Mouse (Mus musculus) lung, embryonic 14.5 days (tissue): ENCODE data around the gene Vdr. TPM values are rescaled to one million over a fixed set of nuclear protein-coding genes. Genes with fewer than 3 reads are reported as not detected.

ENCODE experiments used
- ATAC-seq: fragments of 200-750 bp; cut with Nextera tagmentation; 2 replicates; pipeline ENCODE4 v1.8.0; 2017; ENCODE audit warnings: mild to moderate bottlenecking, moderate TSS enrichment, moderate library complexity; ENCODE audit not compliant: insufficient read depth
- DNase-seq: peaks from one replicate; pipeline ENCODE4 v3.0.0-alpha.2; 2015
- H3K27ac ChIP-seq: fragments of 300-500 bp; sonication (generic); 2 replicates; pipeline ENCODE4 v1.5.1; 2014; ENCODE audit warnings: low read depth, mild to moderate bottlenecking, moderate library complexity
- H3K27me3 ChIP-seq: fragments of 300-500 bp; sonication (generic); 2 replicates; pipeline ENCODE4 v1.6.1; 2014; ENCODE audit warnings: low read length, control low read depth; ENCODE audit not compliant: insufficient read depth
- H3K36me3 ChIP-seq: fragments of 300-500 bp; sonication (generic); 2 replicates; pipeline ENCODE4 v1.6.1; 2014; ENCODE audit warnings: control low read depth; ENCODE audit not compliant: insufficient read depth
- H3K4me1 ChIP-seq: fragments of 300-500 bp; sonication (generic); 2 replicates; pipeline ENCODE4 v1.6.1; 2014; ENCODE audit warnings: antibody characterized with exemption, control low read depth; ENCODE audit not compliant: insufficient read depth
- H3K4me2 ChIP-seq: fragments of 300-500 bp; sonication (generic); 2 replicates; pipeline ENCODE4 v1.6.1; 2014; ENCODE audit warnings: mild to moderate bottlenecking
- H3K4me3 ChIP-seq: fragments of 300-500 bp; sonication (generic); 2 replicates; pipeline ENCODE4 v1.5.1; 2014; ENCODE audit warnings: low read depth, low read length
- H3K9ac ChIP-seq: fragments of 300-500 bp; sonication (generic); 2 replicates; pipeline ENCODE4 v1.6.1; 2014
- H3K9me3 ChIP-seq: fragments of 300-500 bp; sonication (generic); 2 replicates; pipeline ENCODE4 v1.6.1; 2016; ENCODE audit warnings: low read depth, low read length, control low read depth
- CTCF ChIP-seq: IDR thresholded peaks from 2 replicates; pipeline ENCODE4 v1.5.1; 2016; ENCODE audit warnings: antibody characterized with exemption, low read depth
- WGBS: fragments of 180-500 bp; shearing (Covaris S2); extraction: QIAGEN DNeasy Blood & Tissue Kit; methylation state at CpG from one replicate; pipeline ENCODE4 v1.1.7; 2014; 5-methylcytosine and 5-hydroxymethylcytosine counted together
- polyA plus RNA-seq: library from polyadenylated mRNA; unstranded; fragments of >200 nt; fragmentation: Nextera tagmentation; extraction: Ambion mirVana; gene quantifications from 2 replicates; pipeline ENCODE4 v1.2.1, GENCODE M21; 2014

Gene Vdr
- polyA plus RNA-seq, 1 experiment from 2014 or later: 0.38 TPM

DNA sequence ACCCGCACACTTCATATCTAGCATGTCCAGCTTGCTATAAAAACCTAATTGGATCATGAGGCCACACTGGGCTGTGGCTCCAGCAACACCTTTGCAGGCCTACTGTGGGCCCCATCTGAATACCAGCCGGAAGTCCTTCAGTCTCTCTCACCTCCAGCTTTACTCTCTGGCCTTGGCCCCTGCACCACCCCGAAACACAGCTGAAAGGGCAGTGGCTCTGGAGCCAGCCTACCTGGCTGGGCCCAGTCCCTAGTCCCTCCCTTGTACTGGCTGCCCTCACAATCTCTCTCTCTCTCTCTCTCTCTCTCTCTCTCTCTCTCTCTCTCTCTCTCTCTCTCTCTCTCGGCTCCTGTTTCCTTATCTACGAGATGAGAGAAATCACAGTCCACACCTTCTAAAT lies 11.6 kb downstream of the Vdr start:
- no peak overlapping the region for H3K9ac ChIP-seq
- no peak for TF ChIP-seq CTCF
- WGBS: 66% methylated on average over 5 of the region's 5 CpGs
- ATAC-seq (no peak), DNase-seq (no peak)
- no peaks in the 10 kb centered on the region for H3K27me3 ChIP-seq
- H3K27ac ChIP-seq: no peak overlapping the region
- no peak overlapping the region for H3K4me3 ChIP-seq
- H3K9me3 ChIP-seq: no peaks in the 10 kb centered on the region
- no peaks in the 10 kb centered on the region for H3K36me3 ChIP-seq
- no peak overlapping the region for H3K4me2 ChIP-seq
- H3K4me1 ChIP-seq: no peaks in the 10 kb centered on the region

DNA sequence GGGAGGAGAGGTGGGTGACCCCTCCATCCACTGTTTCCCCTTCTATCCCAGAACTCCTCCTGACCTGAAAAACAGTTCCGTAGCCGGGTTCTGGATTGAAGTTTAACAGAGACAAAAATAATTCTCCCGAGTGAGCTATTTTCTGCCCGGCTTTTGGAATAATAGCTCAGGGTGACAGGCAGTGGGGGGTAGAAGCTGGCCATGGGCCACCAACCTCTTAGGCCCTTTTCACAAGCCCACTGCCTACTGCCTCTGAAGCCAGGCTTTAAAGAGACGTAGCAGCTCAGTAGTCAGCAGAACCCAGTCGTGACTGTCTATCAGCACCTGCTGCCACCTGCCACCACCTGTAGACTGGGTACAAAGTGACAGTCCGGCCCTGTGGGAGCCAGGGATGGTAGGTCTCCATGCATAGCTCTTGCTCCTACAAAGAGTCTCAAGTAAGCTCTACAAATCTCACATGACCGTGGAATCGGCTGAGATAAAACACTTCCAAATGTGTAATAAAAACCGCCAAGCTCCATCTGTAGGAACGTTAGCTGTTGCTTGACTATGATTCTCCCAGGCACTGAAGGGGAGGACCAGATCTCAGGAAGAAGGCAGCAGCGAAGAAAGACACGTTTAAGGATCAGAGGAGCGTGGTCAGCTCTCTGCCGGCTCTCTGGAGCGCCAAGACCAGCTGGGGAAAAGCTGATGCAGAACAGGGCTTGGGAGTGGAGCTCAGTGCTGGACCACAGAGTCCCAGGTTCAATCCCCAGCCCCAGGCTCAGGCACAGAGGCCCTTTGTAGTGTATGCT lies 13.4 kb downstream of the Vdr start:
- 64% methylated on average over 16 of the region's 16 CpGs for WGBS
- no peak overlapping the region for H3K4me3 ChIP-seq
- H3K4me1 ChIP-seq: no peaks in the 10 kb centered on the region
- no peaks in the 10 kb centered on the region for H3K36me3 ChIP-seq
- no peak for TF ChIP-seq CTCF
- no peaks in the 10 kb centered on the region for H3K27me3 ChIP-seq
- no peaks in the 10 kb centered on the region for H3K9me3 ChIP-seq
- no peak for ATAC-seq
- no peak overlapping the region for H3K9ac ChIP-seq
- no peak overlapping the region for H3K27ac ChIP-seq
- H3K4me2 ChIP-seq: no peak overlapping the region
- no peak for DNase-seq

DNA sequence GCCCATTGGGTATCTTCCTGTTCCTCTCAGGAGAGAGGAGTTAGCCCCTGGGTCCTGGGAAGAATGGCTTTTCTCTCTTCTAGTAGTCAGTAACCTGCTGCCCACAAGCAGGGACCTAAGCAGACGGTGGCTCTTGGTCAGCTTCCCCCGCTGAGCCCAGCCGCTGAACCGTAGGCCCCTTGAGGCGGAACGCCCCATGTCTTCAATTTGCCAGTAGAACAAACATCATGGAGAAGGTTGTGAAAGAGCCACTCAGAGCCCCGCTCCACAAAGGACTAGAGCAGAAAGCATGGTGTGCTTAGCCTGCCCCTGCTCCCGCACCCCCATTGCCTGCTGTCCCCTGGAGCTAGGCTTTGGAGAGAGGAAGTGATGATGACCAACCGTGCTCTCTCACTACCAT lies 14.1 kb downstream of the Vdr start:
- no peaks in the 10 kb centered on the region for H3K9me3 ChIP-seq
- H3K9ac ChIP-seq: no peak overlapping the region
- H3K4me1 ChIP-seq: no peaks in the 10 kb centered on the region
- H3K27ac ChIP-seq: no peak overlapping the region
- 77% methylated on average over 9 of the region's 9 CpGs for WGBS
- ATAC-seq: no peak
- no peak overlapping the region for H3K4me3 ChIP-seq
- no peak overlapping the region for H3K4me2 ChIP-seq
- no peak for TF ChIP-seq CTCF
- no peaks in the 10 kb centered on the region for H3K36me3 ChIP-seq
- DNase-seq: no peak
- no peaks in the 10 kb centered on the region for H3K27me3 ChIP-seq

DNA sequence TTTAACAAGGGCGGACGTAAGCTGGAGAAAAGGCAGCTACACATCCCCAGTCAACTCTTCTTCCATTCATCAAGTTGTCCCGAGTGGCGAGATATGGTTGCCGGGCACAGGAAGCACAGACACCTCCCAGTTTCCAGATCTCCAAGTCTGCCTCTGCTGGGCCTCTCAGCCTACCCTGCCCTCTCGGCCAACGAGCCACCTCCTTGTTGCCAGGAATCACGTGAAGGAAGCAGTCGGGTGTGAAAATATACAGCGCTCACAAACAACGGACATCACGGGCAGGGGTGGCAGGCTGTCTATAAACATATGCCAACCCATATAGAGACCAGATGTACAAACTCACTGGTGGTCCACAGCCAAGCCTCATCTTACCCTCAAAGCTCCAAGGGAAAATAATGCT lies 14.6 kb downstream of the Vdr start:
- no peak overlapping the region for H3K9ac ChIP-seq
- TF ChIP-seq CTCF: no peak
- H3K9me3 ChIP-seq: no peaks in the 10 kb centered on the region
- H3K4me2 ChIP-seq: no peak overlapping the region
- H3K27me3 ChIP-seq: no peaks in the 10 kb centered on the region
- H3K4me3 ChIP-seq: no peak overlapping the region
- H3K27ac ChIP-seq: no peak overlapping the region
- no peaks in the 10 kb centered on the region for H3K4me1 ChIP-seq
- ATAC-seq: no peak
- WGBS: 34% methylated on average over 12 of the region's 12 CpGs
- DNase-seq: no peak
- H3K36me3 ChIP-seq: no peaks in the 10 kb centered on the region

DNA sequence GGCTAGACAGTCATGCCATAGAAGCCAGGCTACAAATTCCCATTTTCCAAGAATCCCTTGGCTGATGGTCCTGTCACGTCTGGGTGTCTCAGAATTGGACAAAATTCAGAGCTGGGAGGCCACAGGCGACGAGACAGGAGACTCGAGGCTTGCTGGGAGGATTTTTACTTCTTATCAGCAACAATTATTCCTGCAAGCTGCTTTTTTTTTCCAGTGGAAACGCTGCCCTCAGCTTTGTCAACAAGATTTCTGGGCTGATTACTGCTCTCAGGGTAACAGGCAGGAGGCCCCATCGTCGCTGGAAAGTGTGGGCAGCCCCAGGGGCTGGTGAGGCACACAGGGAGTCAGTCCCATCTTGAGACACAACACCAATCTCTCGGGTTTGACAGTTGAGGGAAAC lies 17.9 kb downstream of the Vdr start:
- 35% methylated on average over 8 of the region's 8 CpGs for WGBS
- no peak overlapping the region for H3K27ac ChIP-seq
- no peak overlapping the region for H3K4me2 ChIP-seq
- no peaks in the 10 kb centered on the region for H3K27me3 ChIP-seq
- no peaks in the 10 kb centered on the region for H3K4me1 ChIP-seq
- no peaks in the 10 kb centered on the region for H3K36me3 ChIP-seq
- no peaks in the 10 kb centered on the region for H3K9me3 ChIP-seq
- no peak for TF ChIP-seq CTCF
- no peak overlapping the region for H3K9ac ChIP-seq
- ATAC-seq (no peak), DNase-seq (no peak)
- H3K4me3 ChIP-seq: no peak overlapping the region

DNA sequence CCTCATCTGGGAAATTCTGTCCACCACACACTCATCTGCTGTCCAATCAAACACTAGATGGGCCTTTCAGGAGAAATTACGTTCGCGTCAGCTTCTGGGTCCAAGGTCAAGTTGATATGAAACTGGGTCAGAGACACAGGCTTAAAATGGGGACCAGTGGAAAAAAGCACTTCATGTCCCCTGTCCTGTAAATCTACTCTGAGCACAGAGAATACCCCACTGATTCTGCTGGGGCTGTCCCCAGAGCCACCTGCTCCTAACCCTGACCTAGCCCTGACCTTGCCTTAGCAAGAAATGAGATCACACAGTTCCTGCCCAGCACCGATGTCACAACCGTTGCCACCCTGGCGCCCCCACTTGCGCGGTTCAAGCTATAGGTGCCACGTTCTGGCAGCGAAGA lies 20.0 kb downstream of the Vdr start:
- WGBS: 80% methylated on average over 10 of the region's 10 CpGs
- H3K9me3 ChIP-seq: no peaks in the 10 kb centered on the region
- ATAC-seq (no peak), DNase-seq (no peak)
- H3K27ac ChIP-seq: no peak overlapping the region
- no peak overlapping the region for H3K4me3 ChIP-seq
- no peaks in the 10 kb centered on the region for H3K36me3 ChIP-seq
- TF ChIP-seq CTCF: no peak
- H3K27me3 ChIP-seq: no peaks in the 10 kb centered on the region
- H3K9ac ChIP-seq: no peak overlapping the region
- H3K4me2 ChIP-seq: no peak overlapping the region
- H3K4me1 ChIP-seq: no peaks in the 10 kb centered on the region

DNA sequence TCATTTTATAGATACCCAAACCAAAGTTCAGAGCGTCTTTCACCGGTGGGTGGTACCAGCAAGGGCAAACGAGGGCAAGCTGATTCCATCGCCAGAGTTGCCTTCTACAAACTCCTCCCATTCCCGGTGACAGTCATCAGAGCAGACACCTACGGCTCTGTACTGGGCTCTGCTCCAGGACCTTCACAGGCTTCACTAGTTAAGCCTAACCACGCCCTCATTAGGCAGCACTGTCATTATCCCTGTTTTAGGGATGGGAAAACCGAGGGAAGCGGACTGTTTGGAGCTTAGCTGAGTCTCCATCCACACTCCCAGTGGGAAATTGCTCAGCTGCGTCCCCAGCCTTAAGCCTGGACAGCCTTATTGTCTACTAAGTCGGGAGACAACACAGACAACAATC lies 20.4 kb downstream of the Vdr start:
- Histone ChIP-seq H3K27me3 (no peaks in the 10 kb centered on the region), H3K36me3 (no peaks in the 10 kb centered on the region), H3K9me3 (no peaks in the 10 kb centered on the region), H3K4me1 (no peaks in the 10 kb centered on the region), H3K4me3 (no peak overlapping the region), H3K27ac (no peak overlapping the region), H3K9ac (no peak overlapping the region), H3K4me2 (no peak overlapping the region)
- TF ChIP-seq CTCF: no peak
- DNase-seq: peak; percentile 31
- 51% methylated on average over 11 of the region's 11 CpGs for WGBS
- ATAC-seq: no peak
